Mouse (Mus musculus) mouse trophoblast stem cell (cell line): ENCODE measurements around the gene Metap1d.

Source experiments
- in situ Hi-C, 2 experiments: fragments of 300-500 bp; cut with MseI, MboI; formaldehyde crosslinking; loops; 2 replicates in 1 of 2; 3 replicates in 1 of 2; pipeline ENCODE4 v1.15.1; 2025

Gene Metap1d

GRCm38 (mm10) chr2:71453161-71453916 lies at the start of gene Metap1d:
Metap1d (plus strand) TSS chr2:71453276.
- in situ Hi-C loops, result loop anchor here in 1 of 2 experiments (5.0 kb wide), 1 partner anchor 94 kb away; the partner anchor contains the start of gene Dlx2

- in situ Hi-C loops, result no loop called here
Measured at GRCm38 (mm10) chr2:71405613-71406012, 47.5 kb upstream of the Metap1d start.

- in situ Hi-C loops, result no loop called here
Measured at GRCm38 (mm10) chr2:71418760-71419280, 34.3 kb upstream of the Metap1d start.

- in situ Hi-C loops, result no loop called here
Measured at GRCm38 (mm10) chr2:71419408-71419807, 33.7 kb upstream of the Metap1d start.

GRCm38 (mm10) chr2:71420895-71421425 lies 32.1 kb upstream of the Metap1d start:
- in situ Hi-C loops, result no loop called here

- in situ Hi-C loops, result no loop called here
Measured at GRCm38 (mm10) chr2:71424545-71424944, 28.5 kb upstream of the Metap1d start.

- in situ Hi-C loops, result no loop called here
Measured at GRCm38 (mm10) chr2:71435440-71435839, 17.6 kb upstream of the Metap1d start.

GRCm38 (mm10) chr2:71443376-71443775 lies 9.7 kb upstream of the Metap1d start:
- in situ Hi-C loops, result no loop called here

GRCm38 (mm10) chr2:71445536-71446196 lies 7.4 kb upstream of the Metap1d start:
- in situ Hi-C loops, result no loop called here

- in situ Hi-C loops, result loop anchor here in 1 of 2 experiments (5.0 kb wide), 1 partner anchor 98 kb away; the partner anchor contains the start of gene Dlx2
Measured at GRCm38 (mm10) chr2:71449604-71450003, 3.5 kb upstream of the Metap1d start.

- in situ Hi-C loops, result loop anchor here in 1 of 2 experiments (5.0 kb wide), 1 partner anchor 96 kb away; the partner anchor contains the start of gene Dlx2
Measured at GRCm38 (mm10) chr2:71451761-71452160, 1.3 kb upstream of the Metap1d start.

GRCm38 (mm10) chr2:71453917-71454260 lies 813 bp downstream of the Metap1d start:
- in situ Hi-C loops, result loop anchor here in 1 of 2 experiments (5.0 kb wide), 1 partner anchor 93 kb away; the partner anchor contains the start of gene Dlx2

- in situ Hi-C loops, result no loop called here
Measured at GRCm38 (mm10) chr2:71458624-71459023, 5.5 kb downstream of the Metap1d start.

GRCm38 (mm10) chr2:71459659-71460058 lies 6.6 kb downstream of the Metap1d start:
- in situ Hi-C loops, result no loop called here

- in situ Hi-C loops, result no loop called here
Measured at GRCm38 (mm10) chr2:71461139-71461538, 8.1 kb downstream of the Metap1d start.

- in situ Hi-C loops, result no loop called here
Measured at GRCm38 (mm10) chr2:71461589-71461988, 8.5 kb downstream of the Metap1d start.

- in situ Hi-C loops, result no loop called here
Measured at GRCm38 (mm10) chr2:71462066-71462465, 9.0 kb downstream of the Metap1d start.

- in situ Hi-C loops, result no loop called here
Measured at GRCm38 (mm10) chr2:71462553-71462952, 9.5 kb downstream of the Metap1d start.

GRCm38 (mm10) chr2:71466103-71466502 lies 13.0 kb downstream of the Metap1d start:
- in situ Hi-C loops, result no loop called here

- in situ Hi-C loops, result no loop called here
Measured at GRCm38 (mm10) chr2:71466861-71467450, 13.9 kb downstream of the Metap1d start.

- in situ Hi-C loops, result no loop called here
Measured at GRCm38 (mm10) chr2:71471094-71471493, 18.0 kb downstream of the Metap1d start.

- in situ Hi-C loops, result no loop called here
Measured at GRCm38 (mm10) chr2:71473830-71474229, 20.8 kb downstream of the Metap1d start.
